Mouse (Mus musculus) c-Kit-positive CD71-negative TER-119-negative erythroid progenitor cells, embryonic 14.5 days (primary cell): ENCODE measurements at regions not wholly inside any gene's neighbourhood (a gene's known extent, or its start where the extent isn't known, plus 50 kb on each side); places are given as distances from the start of the nearest gene placed in this dataset.

Experiments used
- DNase-seq: peaks from one replicate; pipeline ENCODE4 v3.0.0-alpha.2; 2013; ENCODE audit warnings: low read depth

DNA sequence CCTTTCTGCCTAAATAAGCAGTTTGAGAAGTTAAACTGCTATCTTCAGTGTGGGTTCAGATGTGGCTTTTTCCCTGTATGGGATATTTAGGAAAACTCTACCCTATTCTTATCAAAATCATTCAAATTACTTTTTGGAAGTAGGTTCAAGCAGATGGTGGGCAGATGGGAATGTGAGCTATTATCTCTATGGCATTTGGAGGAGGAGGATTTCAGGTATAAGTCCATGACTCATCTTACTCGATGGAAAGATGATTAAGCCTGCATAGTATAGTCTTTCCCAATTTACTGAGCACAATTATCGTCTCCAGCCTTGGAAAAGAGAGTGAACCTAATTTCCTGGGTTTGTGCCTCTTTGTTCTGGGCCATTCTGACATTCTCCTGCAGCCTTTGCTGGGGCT, 1413.2 kb downstream of the D3Ertd751e start:
- no peak for DNase-seq

DNA sequence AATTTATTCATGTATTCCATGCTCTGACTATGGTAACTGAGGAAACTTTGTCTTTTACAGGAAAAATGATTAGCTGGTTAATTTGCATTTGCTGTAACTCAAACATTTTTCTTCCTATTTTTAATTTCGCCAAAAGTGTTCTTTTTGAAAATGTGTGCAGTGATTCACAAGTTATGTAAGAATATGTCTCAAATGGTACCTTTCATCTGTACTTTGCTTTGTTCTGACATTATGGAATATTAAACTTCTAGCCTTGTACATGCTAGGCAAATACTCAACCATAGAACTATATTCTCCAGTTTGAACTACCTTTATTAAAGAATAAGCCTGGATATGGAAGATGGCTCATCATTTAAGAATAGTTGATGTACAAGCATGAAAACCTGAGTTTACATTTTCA, 1418.1 kb downstream of the D3Ertd751e start:
- no peak for DNase-seq

DNA sequence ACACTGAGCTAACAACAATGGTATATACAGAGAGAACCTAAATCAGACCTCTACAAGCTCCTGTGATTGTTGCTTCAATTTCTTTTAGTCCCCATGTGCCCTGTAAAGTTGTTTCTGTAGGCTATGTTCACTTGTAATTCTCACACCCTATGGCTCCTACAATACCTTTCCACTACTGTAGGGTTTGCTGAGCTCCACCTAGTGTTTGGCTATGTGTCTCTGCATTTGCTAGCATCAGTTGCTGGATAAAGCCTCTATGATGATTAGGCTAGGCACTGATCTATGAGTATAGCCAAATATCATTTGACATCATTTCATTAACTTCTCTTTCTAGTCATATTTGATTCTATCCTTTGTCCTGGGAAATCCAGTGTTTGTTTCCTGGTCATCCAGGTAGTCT, 1440.4 kb downstream of the D3Ertd751e start:
- no peak for DNase-seq

DNA sequence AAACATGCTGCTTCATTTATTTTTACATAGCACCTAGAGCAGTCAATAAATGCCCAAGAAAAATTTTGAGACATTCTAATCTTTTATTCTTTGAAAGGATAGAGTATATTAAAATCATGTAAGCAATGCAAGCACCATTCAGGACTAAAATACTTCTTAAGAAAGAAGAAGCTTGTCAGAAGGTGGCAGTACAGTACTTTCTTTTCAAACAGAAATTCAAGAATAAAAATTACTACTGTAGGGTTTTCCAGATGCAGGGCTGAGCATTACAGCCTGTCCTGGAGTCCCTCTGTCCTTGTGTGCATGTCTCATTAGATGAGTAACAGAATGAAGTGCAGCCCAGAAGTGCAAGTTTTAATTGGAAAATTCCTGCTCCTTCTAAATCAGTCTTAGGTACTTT, 1457.5 kb downstream of the D3Ertd751e start:
- no peak for DNase-seq

DNA sequence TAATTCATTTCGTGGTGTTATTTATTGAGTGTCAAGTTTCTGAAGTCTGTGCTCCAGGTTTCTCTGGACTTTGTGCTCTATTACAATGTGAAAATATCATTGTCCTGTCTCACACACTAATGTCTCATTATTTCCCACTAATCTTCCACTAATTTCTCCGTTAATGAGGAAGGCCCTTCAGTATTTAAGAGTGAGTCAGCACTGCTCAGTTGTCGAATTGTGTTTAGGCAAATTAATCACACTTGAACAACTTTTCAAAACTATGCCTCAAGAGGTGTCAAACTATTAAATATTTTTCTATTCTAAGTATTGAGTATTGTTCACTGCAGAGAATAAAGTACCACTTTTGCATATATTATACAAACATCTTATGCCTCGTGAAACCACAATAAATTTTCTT, 1467.2 kb downstream of the D3Ertd751e start:
- DNase-seq: no peak

DNA sequence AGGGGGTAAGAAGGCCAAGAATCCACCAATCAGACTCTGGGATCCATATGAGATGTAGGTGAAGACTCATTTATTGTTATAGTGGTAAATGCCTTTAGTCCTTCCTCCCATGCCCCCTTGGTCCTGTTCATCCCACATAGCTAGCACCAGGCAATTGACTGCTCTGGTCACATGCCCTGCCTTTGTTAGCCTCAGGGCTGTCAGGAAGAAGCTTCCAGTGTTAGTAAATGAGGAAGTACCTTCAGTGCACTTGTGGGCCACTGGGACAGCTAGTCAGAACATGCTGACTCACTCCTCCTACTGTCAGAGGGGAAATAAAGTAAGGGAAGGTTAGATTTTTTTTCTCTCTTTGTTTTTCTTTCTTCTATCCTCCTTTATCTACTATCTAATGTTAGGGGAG, 1476.3 kb downstream of the D3Ertd751e start:
- peak; percentile 1 for DNase-seq

DNA sequence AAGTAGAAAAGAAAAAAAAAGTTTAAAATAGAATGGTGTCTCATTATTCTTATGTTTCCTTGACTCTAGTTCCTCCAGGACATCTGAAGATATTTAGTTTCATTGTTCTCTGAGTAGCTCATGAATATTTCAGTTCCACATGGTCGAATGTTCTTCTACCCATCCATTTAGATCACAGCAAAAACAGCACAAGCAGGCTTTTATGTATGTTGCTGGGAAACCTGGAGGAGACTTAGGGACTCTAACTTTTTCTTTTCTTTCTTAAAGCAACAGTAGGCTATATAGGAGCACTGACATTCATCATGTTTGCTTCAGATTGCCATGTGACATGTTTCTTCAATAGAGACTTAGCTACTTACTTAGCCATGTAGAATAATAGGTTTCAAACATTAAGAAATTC, 1504.2 kb downstream of the D3Ertd751e start:
- no peak for DNase-seq
